Mouse (Mus musculus) lung, embryonic 14.5 days (tissue): ENCODE measurements at regions not wholly inside any gene's neighbourhood (a gene's known extent, or its start where the extent isn't known, plus 50 kb on each side); places are given as distances from the start of the nearest gene placed in this dataset.

Source experiments
- ATAC-seq: fragments of 200-750 bp; cut with Nextera tagmentation; 2 replicates; pipeline ENCODE4 v1.8.0; 2017; ENCODE audit warnings: mild to moderate bottlenecking, moderate TSS enrichment, moderate library complexity; ENCODE audit not compliant: insufficient read depth
- DNase-seq: peaks from one replicate; pipeline ENCODE4 v3.0.0-alpha.2; 2015
- H3K27ac ChIP-seq: fragments of 300-500 bp; sonication (generic); 2 replicates; pipeline ENCODE4 v1.5.1; 2014; ENCODE audit warnings: low read depth, mild to moderate bottlenecking, moderate library complexity
- H3K27me3 ChIP-seq: fragments of 300-500 bp; sonication (generic); 2 replicates; pipeline ENCODE4 v1.6.1; 2014; ENCODE audit warnings: low read length, control low read depth; ENCODE audit not compliant: insufficient read depth
- H3K36me3 ChIP-seq: fragments of 300-500 bp; sonication (generic); 2 replicates; pipeline ENCODE4 v1.6.1; 2014; ENCODE audit warnings: control low read depth; ENCODE audit not compliant: insufficient read depth
- H3K4me1 ChIP-seq: fragments of 300-500 bp; sonication (generic); 2 replicates; pipeline ENCODE4 v1.6.1; 2014; ENCODE audit warnings: antibody characterized with exemption, control low read depth; ENCODE audit not compliant: insufficient read depth
- H3K4me2 ChIP-seq: fragments of 300-500 bp; sonication (generic); 2 replicates; pipeline ENCODE4 v1.6.1; 2014; ENCODE audit warnings: mild to moderate bottlenecking
- H3K4me3 ChIP-seq: fragments of 300-500 bp; sonication (generic); 2 replicates; pipeline ENCODE4 v1.5.1; 2014; ENCODE audit warnings: low read depth, low read length
- H3K9ac ChIP-seq: fragments of 300-500 bp; sonication (generic); 2 replicates; pipeline ENCODE4 v1.6.1; 2014
- H3K9me3 ChIP-seq: fragments of 300-500 bp; sonication (generic); 2 replicates; pipeline ENCODE4 v1.6.1; 2016; ENCODE audit warnings: low read depth, low read length, control low read depth
- CTCF ChIP-seq: IDR thresholded peaks from 2 replicates; pipeline ENCODE4 v1.5.1; 2016; ENCODE audit warnings: antibody characterized with exemption, low read depth
- WGBS: fragments of 180-500 bp; shearing (Covaris S2); extraction: QIAGEN DNeasy Blood & Tissue Kit; methylation state at CpG from one replicate; pipeline ENCODE4 v1.1.7; 2014; 5-methylcytosine and 5-hydroxymethylcytosine counted together

DNA sequence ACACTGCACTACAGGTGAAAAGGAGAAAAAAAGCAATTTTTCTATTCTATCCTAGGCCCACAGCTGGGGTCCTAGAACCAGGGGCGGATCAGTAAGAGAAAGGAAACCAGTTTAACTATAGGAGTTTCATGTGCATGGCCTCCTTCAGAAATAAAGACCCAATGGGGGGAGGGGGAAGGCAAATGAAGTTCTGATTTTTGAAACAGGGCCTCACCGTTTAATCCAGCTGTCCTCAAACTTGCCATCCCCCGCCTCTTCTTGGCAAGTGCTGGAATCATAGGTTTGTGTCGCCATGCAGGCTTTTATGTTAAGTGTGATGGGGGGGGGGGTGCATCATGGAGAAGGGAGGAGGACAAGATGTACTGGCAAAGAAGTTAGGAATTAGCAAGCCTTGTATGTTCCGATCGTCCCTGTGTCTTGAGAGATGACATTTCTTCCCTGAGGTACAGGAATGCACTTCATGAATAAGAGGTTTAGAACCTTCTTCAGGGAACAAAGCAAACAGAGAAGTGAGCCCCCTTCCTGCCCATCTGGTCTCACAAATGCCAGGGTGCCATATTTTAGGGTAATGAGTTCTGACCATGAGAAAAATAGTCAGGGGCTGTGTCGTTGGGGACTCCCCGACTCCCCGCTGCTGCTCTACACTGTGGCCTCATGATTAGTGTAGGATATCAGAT is 83.9 kb downstream of the Qrsl1 start:
- no peak for TF ChIP-seq CTCF
- Histone ChIP-seq H3K9me3 (no peaks in the 10 kb centered on the region), H3K4me3 (no peak overlapping the region), H3K4me2 (no peak overlapping the region), H3K27ac (no peak overlapping the region), H3K27me3 (no peaks in the 10 kb centered on the region), H3K4me1 (peaks cover 3% of the 10 kb centered on the region; the same call in 1 of the 2 replicates), H3K36me3 (no peaks in the 10 kb centered on the region), H3K9ac (no peak overlapping the region)
- no peak for ATAC-seq
- no peak for DNase-seq
- 70% methylated on average over 9 of the region's 9 CpGs for WGBS

DNA sequence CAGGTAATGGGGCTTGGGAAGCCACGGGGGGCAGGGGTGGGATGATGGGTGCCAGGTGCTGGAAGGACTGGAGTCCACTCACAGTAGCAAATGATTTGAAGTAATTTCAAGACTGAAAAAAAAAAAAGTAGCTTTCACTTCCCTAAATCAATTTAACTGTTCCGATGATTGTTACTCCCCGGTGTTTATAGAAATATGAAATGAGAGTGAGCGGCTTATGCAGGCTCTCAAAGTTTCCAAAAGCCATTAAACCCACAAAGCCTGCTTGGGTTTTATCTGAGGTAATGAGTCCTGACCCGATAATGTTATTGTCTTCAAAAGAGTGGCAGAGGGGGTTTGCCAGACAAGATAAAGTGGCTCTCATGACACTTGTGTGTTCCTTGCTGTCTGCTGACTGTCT is 82.9 kb downstream of the Qrsl1 start:
- H3K4me2 ChIP-seq, result no peak overlapping the region
- peaks cover 3% of the 10 kb centered on the region; the same call in 1 of the 2 replicates for H3K4me1 ChIP-seq
- ATAC-seq (no peak), DNase-seq (no peak)
- WGBS, result 58% methylated on average over 5 of the region's 5 CpGs
- H3K4me3 ChIP-seq, result no peak overlapping the region
- no peaks in the 10 kb centered on the region for H3K27me3 ChIP-seq
- H3K36me3 ChIP-seq, result no peaks in the 10 kb centered on the region
- H3K9me3 ChIP-seq, result no peaks in the 10 kb centered on the region
- H3K9ac ChIP-seq, result no peak overlapping the region
- no peak overlapping the region for H3K27ac ChIP-seq
- TF ChIP-seq CTCF, result no peak

DNA sequence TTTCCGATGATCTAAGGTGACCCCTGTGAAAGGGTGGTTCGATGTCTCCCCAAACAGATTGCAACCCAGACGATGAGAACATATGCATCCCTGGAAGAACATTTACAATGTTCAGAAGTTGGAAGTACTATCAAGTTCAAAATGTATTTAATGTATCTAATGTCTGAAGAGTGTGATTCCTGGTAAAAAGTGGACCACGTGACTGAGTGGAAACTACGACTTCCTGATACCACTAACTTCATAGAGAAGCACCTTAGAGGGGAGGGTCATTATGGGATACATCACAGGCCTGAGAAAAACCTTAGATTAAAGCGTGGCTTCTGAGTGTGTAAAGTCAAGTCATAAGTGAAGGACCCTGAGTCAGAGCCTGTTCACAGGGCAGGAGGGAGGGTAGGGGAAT is 82.1 kb downstream of the Qrsl1 start:
- no peak for ATAC-seq
- Histone ChIP-seq H3K4me1 (peaks cover 3% of the 10 kb centered on the region; the same call in 1 of the 2 replicates), H3K27me3 (no peaks in the 10 kb centered on the region), H3K4me2 (no peak overlapping the region), H3K9me3 (no peaks in the 10 kb centered on the region), H3K4me3 (no peak overlapping the region), H3K9ac (no peak overlapping the region), H3K36me3 (no peaks in the 10 kb centered on the region), H3K27ac (no peak overlapping the region)
- TF ChIP-seq CTCF, result no peak
- 82% methylated on average over 6 of the region's 6 CpGs for WGBS
- DNase-seq, result no peak

DNA sequence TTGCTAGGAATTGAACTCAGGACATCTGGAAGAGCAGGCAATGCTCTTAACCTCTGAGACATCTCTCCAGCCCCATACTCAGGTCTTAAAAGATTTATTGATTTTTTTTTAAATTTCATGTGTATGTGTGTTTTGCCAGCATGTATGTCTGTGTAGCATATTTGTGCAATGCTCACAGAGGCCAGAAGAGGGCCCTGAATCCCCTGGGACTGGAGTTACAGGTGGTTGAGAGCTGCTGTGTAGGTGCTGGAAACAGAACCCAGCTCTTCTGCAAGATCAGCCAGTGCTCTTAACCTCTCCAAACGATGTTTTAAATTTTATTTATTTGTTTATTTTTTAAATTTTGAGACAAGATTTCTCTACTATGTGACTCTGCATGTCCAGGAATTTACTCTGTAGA is 78.9 kb downstream of the Qrsl1 start:
- Histone ChIP-seq H3K9ac (no peak overlapping the region), H3K9me3 (no peaks in the 10 kb centered on the region), H3K4me1 (no peaks in the 10 kb centered on the region), H3K4me2 (no peak overlapping the region), H3K27me3 (no peaks in the 10 kb centered on the region), H3K4me3 (no peak overlapping the region), H3K27ac (no peak overlapping the region), H3K36me3 (no peaks in the 10 kb centered on the region)
- no peak for TF ChIP-seq CTCF
- 78% methylated on average over 1 of the region's 1 CpGs for WGBS
- DNase-seq (no peak), ATAC-seq (no peak)

DNA sequence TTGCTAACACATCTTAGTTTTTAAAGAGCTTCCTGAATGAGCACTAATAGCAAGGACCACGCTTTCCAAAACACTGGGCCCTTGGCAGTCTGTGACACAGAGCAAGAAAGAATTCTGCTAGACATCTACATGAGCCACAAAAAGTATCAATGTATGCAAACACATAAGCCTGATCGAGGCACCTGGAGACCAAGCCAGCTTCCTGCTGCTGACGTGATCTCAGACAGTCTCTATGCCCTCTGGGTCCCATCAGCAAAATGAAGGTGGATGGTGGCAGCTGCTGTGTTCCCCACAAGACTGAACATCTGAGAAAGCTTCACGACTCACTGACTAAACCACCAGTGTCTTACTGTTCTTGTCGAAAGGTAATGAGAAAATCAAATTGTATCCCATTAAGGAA is 77.5 kb downstream of the Qrsl1 start:
- no peaks in the 10 kb centered on the region for H3K9me3 ChIP-seq
- TF ChIP-seq CTCF, result no peak
- DNase-seq, result no peak
- H3K4me1 ChIP-seq, result no peaks in the 10 kb centered on the region
- no peaks in the 10 kb centered on the region for H3K27me3 ChIP-seq
- no peaks in the 10 kb centered on the region for H3K36me3 ChIP-seq
- no peak for ATAC-seq
- no peak overlapping the region for H3K4me3 ChIP-seq
- H3K27ac ChIP-seq, result no peak overlapping the region
- no peak overlapping the region for H3K4me2 ChIP-seq
- WGBS, result 71% methylated on average over 5 of the region's 5 CpGs
- no peak overlapping the region for H3K9ac ChIP-seq
